Mouse (Mus musculus): ENCODE results near the gene Zswim8. TPM values are rescaled to one million over a fixed set of nuclear protein-coding genes. Genes with fewer than 3 reads are reported as not detected.
A peak's percentile ranks its signal among the peaks of the same experiment; 100 is the strongest.

Zswim8 gene
- polyA plus RNA-seq, 1 experiment from 2014 or later, result 36.0 TPM

GRCm38 (mm10) chr14:20765642-20766258 is 58.4 kb downstream of the Zswim8 start:
- DNase-seq (ENCODE audit: low spot score) (peak; percentile 87), ATAC-seq (ENCODE audit: insufficient read depth, low FRiP score, low TSS enrichment) (peak; percentile 45; the same call in 1 of the 2 replicates)
- no peaks in the 10 kb centered on the region for H3K4me1 ChIP-seq (ENCODE audit: control insufficient read depth, insufficient read depth, low read length)
- WGBS, result 32% methylated on average over 12 of the region's 12 CpGs
- H3K4me2 ChIP-seq (ENCODE audit: low read depth), result no peak overlapping the region
- H3K27me3 ChIP-seq (ENCODE audit: control insufficient read depth, insufficient read depth, low read length), result no peaks in the 10 kb centered on the region
- H3K9me3 ChIP-seq (ENCODE audit: control insufficient read depth, low read length), result no peaks in the 10 kb centered on the region
- no peak overlapping the region for H3K27ac ChIP-seq (ENCODE audit: low read depth, low read length)
- H3K36me3 ChIP-seq (ENCODE audit: control insufficient read depth, insufficient read depth, low read length), result peaks cover 13% of the 10 kb centered on the region
- H3K4me3 ChIP-seq (ENCODE audit: low read depth, low read length), result no peak overlapping the region
- H3K9ac ChIP-seq (ENCODE audit: low read length), result no peak overlapping the region

- H3K36me3 ChIP-seq (ENCODE audit: control insufficient read depth, insufficient read depth, low read length), result peaks cover 15% of the 10 kb centered on the region
- no peak overlapping the region for H3K27ac ChIP-seq (ENCODE audit: low read depth, low read length)
- DNase-seq (ENCODE audit: low spot score), result no peak
- no peak overlapping the region for H3K4me3 ChIP-seq (ENCODE audit: low read depth, low read length)
- H3K9me3 ChIP-seq (ENCODE audit: control insufficient read depth, low read length), result no peaks in the 10 kb centered on the region
- no peak for ATAC-seq (ENCODE audit: insufficient read depth, low FRiP score, low TSS enrichment)
- H3K9ac ChIP-seq (ENCODE audit: low read length), result no peak overlapping the region
- no peaks in the 10 kb centered on the region for H3K27me3 ChIP-seq (ENCODE audit: control insufficient read depth, insufficient read depth, low read length)
- 95% methylated on average over 7 of the region's 7 CpGs for WGBS
- no peaks in the 10 kb centered on the region for H3K4me1 ChIP-seq (ENCODE audit: control insufficient read depth, insufficient read depth, low read length)
- no peak overlapping the region for H3K4me2 ChIP-seq (ENCODE audit: low read depth)
Observed at GRCm38 (mm10) chr14:20767936-20768335, 60.6 kb downstream of the Zswim8 start.

- ATAC-seq (ENCODE audit: insufficient read depth, low FRiP score, low TSS enrichment), result no peak
- Histone ChIP-seq H3K4me2 (ENCODE audit: low read depth) (no peak overlapping the region), H3K4me3 (ENCODE audit: low read depth, low read length) (no peak overlapping the region), H3K36me3 (ENCODE audit: control insufficient read depth, insufficient read depth, low read length) (peaks cover 11% of the 10 kb centered on the region), H3K4me1 (ENCODE audit: control insufficient read depth, insufficient read depth, low read length) (no peaks in the 10 kb centered on the region), H3K9ac (ENCODE audit: low read length) (no peak overlapping the region), H3K9me3 (ENCODE audit: control insufficient read depth, low read length) (no peaks in the 10 kb centered on the region), H3K27me3 (ENCODE audit: control insufficient read depth, insufficient read depth, low read length) (no peaks in the 10 kb centered on the region), H3K27ac (ENCODE audit: low read depth, low read length) (no peak overlapping the region)
- 77% methylated on average over 5 of the region's 5 CpGs for WGBS
- no peak for DNase-seq (ENCODE audit: low spot score)
Observed at GRCm38 (mm10) chr14:20768581-20768980, 61.2 kb downstream of the Zswim8 start.

- no peak overlapping the region for H3K9ac ChIP-seq (ENCODE audit: low read length)
- no peak overlapping the region for H3K4me3 ChIP-seq (ENCODE audit: low read depth, low read length)
- WGBS, result 96% methylated on average over 3 of the region's 3 CpGs
- ATAC-seq (ENCODE audit: insufficient read depth, low FRiP score, low TSS enrichment), result no peak
- no peaks in the 10 kb centered on the region for H3K9me3 ChIP-seq (ENCODE audit: control insufficient read depth, low read length)
- H3K36me3 ChIP-seq (ENCODE audit: control insufficient read depth, insufficient read depth, low read length), result peaks cover 7% of the 10 kb centered on the region
- 0 out of 2 replicates have a peak, but pooled peaks cover 7% of the 10 kb centered on the region for H3K4me1 ChIP-seq (ENCODE audit: control insufficient read depth, insufficient read depth, low read length)
- no peak overlapping the region for H3K27ac ChIP-seq (ENCODE audit: low read depth, low read length)
- no peak overlapping the region for H3K4me2 ChIP-seq (ENCODE audit: low read depth)
- H3K27me3 ChIP-seq (ENCODE audit: control insufficient read depth, insufficient read depth, low read length), result no peaks in the 10 kb centered on the region
- no peak for DNase-seq (ENCODE audit: low spot score)
Observed at GRCm38 (mm10) chr14:20771941-20772340, 64.6 kb downstream of the Zswim8 start.

GRCm38 (mm10) chr14:20772808-20773207 is 65.5 kb downstream of the Zswim8 start:
- 0 out of 2 replicates have a peak, but pooled peaks cover 7% of the 10 kb centered on the region for H3K4me1 ChIP-seq (ENCODE audit: control insufficient read depth, insufficient read depth, low read length)
- H3K4me2 ChIP-seq (ENCODE audit: low read depth), result no peak overlapping the region
- ATAC-seq (ENCODE audit: insufficient read depth, low FRiP score, low TSS enrichment) (no peak), DNase-seq (ENCODE audit: low spot score) (no peak)
- H3K27ac ChIP-seq (ENCODE audit: low read depth, low read length), result no peak overlapping the region
- peaks cover 7% of the 10 kb centered on the region for H3K36me3 ChIP-seq (ENCODE audit: control insufficient read depth, insufficient read depth, low read length)
- H3K27me3 ChIP-seq (ENCODE audit: control insufficient read depth, insufficient read depth, low read length), result no peaks in the 10 kb centered on the region
- H3K9me3 ChIP-seq (ENCODE audit: control insufficient read depth, low read length), result no peaks in the 10 kb centered on the region
- WGBS, result 92% methylated on average over 6 of the region's 6 CpGs
- no peak overlapping the region for H3K9ac ChIP-seq (ENCODE audit: low read length)
- no peak overlapping the region for H3K4me3 ChIP-seq (ENCODE audit: low read depth, low read length)

Small RNA genes lying within 50 kb of the gene (microRNA-seq; reads per million reads assigned to microRNA genes)
- not detected for gene Mir6946

Other genes starting within 250 kb of the Zswim8 start
- 14.7 and 17.2 TPM in 2 replicates for gene Anxa7, start 227.4 kb upstream of the Zswim8 start, polyA plus RNA-seq (2014; fragmentation: Nextera tagmentation; extraction: Ambion mirVana)
- 0.81 and 0.98 TPM in 2 replicates for gene Mss51, start 210.7 kb upstream of the Zswim8 start, polyA plus RNA-seq (2014; fragmentation: Nextera tagmentation; extraction: Ambion mirVana)
- 61.1 and 62.4 TPM in 2 replicates for gene Ppp3cb, start 161.0 kb upstream of the Zswim8 start, polyA plus RNA-seq (2014; fragmentation: Nextera tagmentation; extraction: Ambion mirVana)
- 14.0 and 15.7 TPM in 2 replicates for gene Usp54, start 66.5 kb upstream of the Zswim8 start, polyA plus RNA-seq (2014; fragmentation: Nextera tagmentation; extraction: Ambion mirVana)
- gene Myoz1, start 51.0 kb upstream of the Zswim8 start, polyA plus RNA-seq (2014; fragmentation: Nextera tagmentation; extraction: Ambion mirVana), result 0.45 and 0.55 TPM in 2 replicates
- 6.2 and 7.5 TPM in 2 replicates for gene Synpo2l, start 39.2 kb upstream of the Zswim8 start, polyA plus RNA-seq (2014; fragmentation: Nextera tagmentation; extraction: Ambion mirVana)
- 90.6 and 95.8 TPM in 2 replicates for gene Sec24c, start 33.2 kb upstream of the Zswim8 start, polyA plus RNA-seq (2014; fragmentation: Nextera tagmentation; extraction: Ambion mirVana)
- gene Fut11, start 12.6 kb upstream of the Zswim8 start, polyA plus RNA-seq (2014; fragmentation: Nextera tagmentation; extraction: Ambion mirVana), result 22.6 and 23.1 TPM in 2 replicates
- 212 and 214 TPM in 2 replicates for gene Chchd1, start 4.5 kb upstream of the Zswim8 start, polyA plus RNA-seq (2014; fragmentation: Nextera tagmentation; extraction: Ambion mirVana)
- gene Ndst2, start 27.0 kb downstream of the Zswim8 start, polyA plus RNA-seq (2014; fragmentation: Nextera tagmentation; extraction: Ambion mirVana), result 23.0 and 24.4 TPM in 2 replicates
- gene Camk2g, start 86.5 kb downstream of the Zswim8 start, polyA plus RNA-seq (2014; fragmentation: Nextera tagmentation; extraction: Ambion mirVana), result 54.0 and 56.5 TPM in 2 replicates
- gene Plau, start 129.1 kb downstream of the Zswim8 start, polyA plus RNA-seq (2014; fragmentation: Nextera tagmentation; extraction: Ambion mirVana), result 0.30 and 0.62 TPM in 2 replicates
- 51.2 and 55.5 TPM in 2 replicates for gene Vcl, start 221.8 kb downstream of the Zswim8 start, polyA plus RNA-seq (2014; fragmentation: Nextera tagmentation; extraction: Ambion mirVana)

Measured in neural tube, embryonic 11.5 days (tissue).